Mouse (Mus musculus): ENCODE results near the gene Gm49322. TPM values are rescaled to one million over a fixed set of nuclear protein-coding genes. Genes with fewer than 3 reads are reported as not detected.
"Not testable (repeated sequence)": the region's sequence is repeated elsewhere in the genome, so short reads cannot be mapped to it uniquely, and the experiment has no call there.

Gene Gm49322
- 0.88 and 1.4 TPM in 2 replicates for polyA plus RNA-seq (2014; fragmentation: Nextera tagmentation; extraction: Ambion mirVana)

DNA sequence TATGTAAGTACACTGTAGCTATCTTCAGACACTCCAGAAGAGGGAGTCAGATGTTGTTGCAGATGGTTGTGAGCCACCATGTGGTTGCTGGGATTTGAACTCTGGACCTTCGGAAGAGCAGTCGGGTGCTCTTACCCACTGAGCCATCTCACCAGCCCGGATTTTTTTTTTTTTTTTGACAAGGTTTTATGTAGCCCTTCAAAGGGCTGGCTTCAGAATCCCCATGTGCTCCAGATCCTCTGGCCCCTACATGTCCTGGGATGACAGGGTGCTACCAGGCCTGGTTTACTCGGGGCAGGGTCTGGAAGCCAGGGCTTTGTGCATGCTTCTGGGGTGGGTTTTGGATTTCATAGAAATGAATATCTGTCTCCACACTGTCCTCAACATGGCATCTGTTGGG is at the start of gene Gm49322:
Gm49322 (plus strand) TSS at position 301 of the 400 bp plus-strand sequence.
- Histone ChIP-seq H3K4me1 (ENCODE audit: control insufficient read depth in 2 of 2, insufficient read depth in 2 of 2, low read length in 2 of 2) (peaks cover 10 to 13% of the 10 kb centered on the region in 2 experiments), H3K36me3 (ENCODE audit: control insufficient read depth, insufficient read depth, low read length) (peaks cover 40% of the 10 kb centered on the region)
- H3K27ac ChIP-seq (replicated peaks in 1 of 2; ENCODE audit: control insufficient read depth in 1 of 2, insufficient read depth in 1 of 2, low read depth in 2 of 2, low read length in 2 of 2); H3K27me3 ChIP-seq (ENCODE audit: control insufficient read depth, insufficient read depth, low read length); H3K4me2 ChIP-seq (ENCODE audit: low read length); H3K9me3 ChIP-seq (ENCODE audit: control insufficient read depth, low read length); ATAC-seq (ENCODE audit: insufficient number of reproducible peaks, insufficient read depth, low FRiP score, low read depth); H3K9ac ChIP-seq (ENCODE audit: low read length); H3K4me3 ChIP-seq (ENCODE audit: control insufficient read depth in 1 of 2, insufficient read depth in 1 of 2, low read depth in 1 of 2, low read length in 2 of 2): not testable (repeated sequence)
- WGBS, result 76% methylated on average over 4 of the region's 4 CpGs

DNA sequence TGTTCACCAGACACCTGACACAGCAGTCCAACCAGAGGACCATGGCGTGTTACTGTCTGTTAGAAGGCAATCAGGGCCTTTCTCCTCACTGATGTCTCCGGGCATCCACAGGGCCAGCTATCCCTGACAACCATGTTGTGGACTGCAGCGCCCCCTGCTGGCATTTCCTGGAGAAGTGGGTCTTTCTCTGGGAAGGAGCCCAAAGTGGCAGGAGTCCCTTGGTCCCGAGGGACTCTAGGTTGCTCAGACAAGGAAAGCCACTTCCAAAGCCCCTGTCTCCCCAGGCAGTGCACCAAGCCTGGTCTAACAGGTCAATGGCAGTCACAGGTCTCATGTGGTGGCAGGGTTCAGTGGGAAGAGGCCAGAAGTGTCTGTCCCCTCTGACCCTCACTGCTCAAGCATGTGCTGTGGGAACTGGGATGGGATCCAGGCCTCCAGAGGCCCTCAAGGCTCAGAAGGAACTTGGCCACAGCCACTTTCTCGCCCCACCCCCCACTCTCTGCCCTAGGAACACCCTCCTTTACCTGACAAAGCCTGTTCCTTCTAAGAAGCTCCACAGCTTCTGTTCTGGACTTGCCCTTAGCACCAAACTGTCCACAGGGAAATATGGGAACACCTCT is 48.4 kb upstream of the Gm49322 start:
- ATAC-seq (ENCODE audit: insufficient number of reproducible peaks, insufficient read depth, low FRiP score, low read depth), result no peak
- Histone ChIP-seq H3K27ac (replicated peaks in 1 of 2; ENCODE audit: control insufficient read depth in 1 of 2, insufficient read depth in 1 of 2, low read depth in 2 of 2, low read length in 2 of 2) (0 out of 4 replicates have a peak overlapping the region, but pooled peaks of 1 of the 2 experiments have one; percentile 19), H3K4me3 (ENCODE audit: control insufficient read depth in 1 of 2, insufficient read depth in 1 of 2, low read depth in 1 of 2, low read length in 2 of 2) (no peak overlapping the region), H3K36me3 (ENCODE audit: control insufficient read depth, insufficient read depth, low read length) (no peaks in the 10 kb centered on the region), H3K27me3 (ENCODE audit: control insufficient read depth, insufficient read depth, low read length) (no peaks in the 10 kb centered on the region), H3K9ac (ENCODE audit: low read length) (peak overlapping the region; percentile 51; the same call in 1 of the 2 replicates), H3K9me3 (ENCODE audit: control insufficient read depth, low read length) (no peaks in the 10 kb centered on the region), H3K4me2 (ENCODE audit: low read length) (no peak overlapping the region), H3K4me1 (ENCODE audit: control insufficient read depth in 2 of 2, insufficient read depth in 2 of 2, low read length in 2 of 2) (peaks cover 25 to 52% of the 10 kb centered on the region in 2 experiments)
- 24% methylated on average over 5 of the region's 5 CpGs for WGBS

DNA sequence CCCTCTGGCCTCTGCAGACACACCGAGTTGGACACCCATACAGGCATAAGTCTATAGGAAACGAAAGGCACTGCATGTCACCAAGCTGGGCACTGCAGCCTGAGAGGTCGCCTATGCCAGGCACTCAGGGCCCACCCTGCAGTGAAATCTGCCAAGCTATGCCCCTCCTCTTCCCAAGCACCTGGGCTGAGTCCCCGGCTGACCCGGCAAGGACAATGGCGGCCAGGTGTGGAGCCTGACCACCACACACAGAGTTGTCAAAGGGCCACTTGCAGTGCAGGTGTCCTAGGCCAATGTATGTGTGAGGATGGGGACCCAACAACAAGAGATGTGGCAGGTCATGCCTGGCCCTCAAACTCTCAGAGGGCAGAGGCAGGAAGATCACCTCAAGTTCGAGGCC is 46.4 kb upstream of the Gm49322 start:
- Histone ChIP-seq H3K9ac (ENCODE audit: low read length) (no peak overlapping the region), H3K9me3 (ENCODE audit: control insufficient read depth, low read length) (no peaks in the 10 kb centered on the region), H3K27me3 (ENCODE audit: control insufficient read depth, insufficient read depth, low read length) (no peaks in the 10 kb centered on the region), H3K36me3 (ENCODE audit: control insufficient read depth, insufficient read depth, low read length) (no peaks in the 10 kb centered on the region), H3K27ac (replicated peaks in 1 of 2; ENCODE audit: control insufficient read depth in 1 of 2, insufficient read depth in 1 of 2, low read depth in 2 of 2, low read length in 2 of 2) (no peak overlapping the region), H3K4me2 (ENCODE audit: low read length) (no peak overlapping the region), H3K4me3 (ENCODE audit: control insufficient read depth in 1 of 2, insufficient read depth in 1 of 2, low read depth in 1 of 2, low read length in 2 of 2) (no peak overlapping the region), H3K4me1 (ENCODE audit: control insufficient read depth in 2 of 2, insufficient read depth in 2 of 2, low read length in 2 of 2) (peaks cover 10 to 39% of the 10 kb centered on the region in 2 experiments)
- 92% methylated on average over 7 of the region's 7 CpGs for WGBS
- ATAC-seq (ENCODE audit: insufficient number of reproducible peaks, insufficient read depth, low FRiP score, low read depth), result no peak

DNA sequence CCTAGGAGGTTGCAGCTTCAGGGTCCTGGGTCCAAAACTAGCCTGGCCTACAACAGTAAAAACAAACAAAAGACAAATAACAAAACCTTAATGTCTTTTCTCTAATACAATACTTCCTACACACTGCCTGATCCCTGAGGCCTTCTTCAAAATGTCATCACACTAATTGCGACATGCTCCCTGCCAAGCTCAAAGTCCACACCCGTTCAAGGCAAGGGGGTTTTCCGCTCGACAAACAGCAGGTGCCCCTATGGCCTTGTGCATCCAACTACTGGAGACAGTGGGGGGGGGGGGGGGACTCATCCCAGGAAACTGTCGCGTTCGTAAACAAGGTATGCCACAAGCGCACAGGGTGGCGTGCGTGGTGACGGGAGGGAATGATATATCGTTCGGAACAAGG is 45.2 kb upstream of the Gm49322 start:
- Histone ChIP-seq H3K36me3 (ENCODE audit: control insufficient read depth, insufficient read depth, low read length) (0 out of 2 replicates have a peak, but pooled peaks cover 2% of the 10 kb centered on the region), H3K4me2 (ENCODE audit: low read length) (peak overlapping the region; percentile 75), H3K9me3 (ENCODE audit: control insufficient read depth, low read length) (no peaks in the 10 kb centered on the region), H3K27ac (replicated peaks in 1 of 2; ENCODE audit: control insufficient read depth in 1 of 2, insufficient read depth in 1 of 2, low read depth in 2 of 2, low read length in 2 of 2) (no peak overlapping the region), H3K9ac (ENCODE audit: low read length) (peak overlapping the region; percentile 88), H3K27me3 (ENCODE audit: control insufficient read depth, insufficient read depth, low read length) (no peaks in the 10 kb centered on the region), H3K4me1 (ENCODE audit: control insufficient read depth in 2 of 2, insufficient read depth in 2 of 2, low read length in 2 of 2) (peaks cover 10 to 35% of the 10 kb centered on the region in 2 experiments), H3K4me3 (ENCODE audit: control insufficient read depth in 1 of 2, insufficient read depth in 1 of 2, low read depth in 1 of 2, low read length in 2 of 2) (peak overlapping the region; percentile 71 to 98)
- whole genome bisulfite sequencing, result 2% methylated on average over 13 of the region's 13 CpGs
- no peak for ATAC-seq (ENCODE audit: insufficient number of reproducible peaks, insufficient read depth, low FRiP score, low read depth)

DNA sequence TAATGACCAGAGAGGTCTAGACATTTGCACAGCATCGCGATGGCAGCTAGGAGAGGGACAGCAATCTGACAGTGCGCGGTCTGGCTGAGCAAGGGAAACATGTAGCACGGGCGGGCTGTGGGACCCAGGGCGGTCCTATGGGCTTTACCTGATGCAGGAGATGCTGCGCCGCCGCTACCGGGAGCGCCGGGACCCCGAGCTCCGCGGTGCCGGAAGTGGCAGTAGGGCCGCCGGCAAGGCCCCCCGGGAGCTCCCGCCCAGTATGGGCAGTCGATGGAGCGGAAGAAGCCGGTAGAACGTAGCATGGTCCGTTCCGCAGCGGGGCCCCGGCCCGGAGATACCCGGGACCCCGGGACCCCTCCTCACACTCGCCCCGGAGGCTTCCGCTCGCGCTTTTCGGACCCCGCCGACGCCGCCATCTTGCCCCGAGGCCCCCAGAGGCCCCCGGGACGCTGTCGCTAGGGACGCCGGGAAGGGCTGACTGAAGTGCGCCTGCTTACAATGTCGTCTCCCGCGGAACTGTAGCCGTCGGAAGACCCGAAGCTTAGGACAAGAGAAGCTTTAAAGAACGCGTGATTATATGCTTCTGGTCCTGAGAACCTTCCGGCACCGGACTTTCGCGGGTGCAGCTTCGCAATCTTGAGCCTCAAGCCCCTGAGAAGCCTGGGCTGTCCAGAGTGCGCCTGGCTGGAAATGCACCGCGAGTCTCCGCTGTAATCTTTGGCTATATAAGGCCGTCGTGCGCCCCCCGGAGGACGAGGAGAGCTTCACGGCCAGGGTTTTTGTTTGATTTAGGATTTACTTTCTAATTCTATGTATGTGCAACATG is 44.5 kb upstream of the Gm49322 start, which contains the start of gene Rexo1:
Rexo1 (minus strand) TSS at position 445 of the 829 bp plus-strand sequence.
- Histone ChIP-seq H3K4me1 (ENCODE audit: control insufficient read depth in 2 of 2, insufficient read depth in 2 of 2, low read length in 2 of 2) (peaks cover 10 to 35% of the 10 kb centered on the region in 2 experiments), H3K9ac (ENCODE audit: low read length) (peak within 1 kb of the TSS; percentile 88), H3K4me2 (ENCODE audit: low read length) (peak within 1 kb of the TSS; percentile 75), H3K36me3 (ENCODE audit: control insufficient read depth, insufficient read depth, low read length) (0 out of 2 replicates have a peak, but pooled peaks cover 4% of the 10 kb centered on the region), H3K27me3 (ENCODE audit: control insufficient read depth, insufficient read depth, low read length) (no peaks in the 10 kb centered on the region), H3K27ac (replicated peaks in 1 of 2; ENCODE audit: control insufficient read depth in 1 of 2, insufficient read depth in 1 of 2, low read depth in 2 of 2, low read length in 2 of 2) (peak within 1 kb of the TSS; percentile 86 to 98), H3K4me3 (ENCODE audit: control insufficient read depth in 1 of 2, insufficient read depth in 1 of 2, low read depth in 1 of 2, low read length in 2 of 2) (peak within 1 kb of the TSS; percentile 71 to 98), H3K9me3 (ENCODE audit: control insufficient read depth, low read length) (no peaks in the 10 kb centered on the region)
- WGBS, result under 1% methylated on average over 69 of the region's 72 CpGs
- peak; percentile 67 for ATAC-seq (ENCODE audit: insufficient number of reproducible peaks, insufficient read depth, low FRiP score, low read depth)

DNA sequence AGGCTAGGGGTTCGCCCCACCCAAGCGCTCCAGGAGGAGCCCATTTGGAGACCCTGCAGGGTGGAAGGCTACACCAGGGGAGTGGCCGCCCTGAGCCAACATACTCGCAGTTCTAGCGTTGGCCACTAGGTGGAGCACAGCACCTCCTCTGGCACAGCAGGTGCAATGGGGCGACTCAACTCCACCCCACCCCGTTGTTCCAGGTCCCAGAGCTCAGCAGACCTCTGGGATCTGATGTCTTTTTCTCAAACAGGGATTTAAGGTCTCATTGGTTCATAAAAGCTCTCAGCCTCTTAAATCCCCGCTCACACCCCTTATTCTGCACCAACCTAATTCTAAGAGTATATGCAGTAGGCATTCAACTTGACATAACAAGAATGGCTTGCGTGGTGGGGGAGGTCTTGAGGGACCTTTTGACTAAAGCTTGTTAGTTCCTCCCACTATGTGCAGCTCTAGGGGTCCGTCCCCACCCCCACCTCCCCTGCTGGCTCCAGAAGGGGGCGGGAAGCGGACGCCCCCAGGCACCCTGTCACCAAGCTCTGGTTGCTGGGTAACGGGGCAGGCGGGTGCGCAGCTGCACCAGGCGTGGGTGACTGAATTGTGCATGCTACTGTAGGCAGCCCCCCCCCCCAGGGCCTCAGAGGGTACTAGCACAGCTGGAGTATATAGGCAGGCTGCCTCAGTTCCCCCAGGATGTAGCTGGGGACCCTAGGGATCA is 39.3 kb upstream of the Gm49322 start:
- Histone ChIP-seq H3K9ac (ENCODE audit: low read length) (no peak overlapping the region), H3K27me3 (ENCODE audit: control insufficient read depth, insufficient read depth, low read length) (no peaks in the 10 kb centered on the region), H3K4me2 (ENCODE audit: low read length) (no peak overlapping the region), H3K9me3 (ENCODE audit: control insufficient read depth, low read length) (no peaks in the 10 kb centered on the region), H3K4me3 (ENCODE audit: control insufficient read depth in 1 of 2, insufficient read depth in 1 of 2, low read depth in 1 of 2, low read length in 2 of 2) (no peak overlapping the region), H3K4me1 (ENCODE audit: control insufficient read depth in 2 of 2, insufficient read depth in 2 of 2, low read length in 2 of 2) (peaks cover 18 to 36% of the 10 kb centered on the region in 2 experiments), H3K27ac (replicated peaks in 1 of 2; ENCODE audit: control insufficient read depth in 1 of 2, insufficient read depth in 1 of 2, low read depth in 2 of 2, low read length in 2 of 2) (no peak overlapping the region), H3K36me3 (ENCODE audit: control insufficient read depth, insufficient read depth, low read length) (peaks cover 19% of the 10 kb centered on the region; the same call in 1 of the 2 replicates)
- 32% methylated on average over 17 of the region's 17 CpGs for WGBS
- 0 out of 2 replicates have a peak, but pooled peaks have one; percentile 12 for ATAC-seq (ENCODE audit: insufficient number of reproducible peaks, insufficient read depth, low FRiP score, low read depth)

DNA sequence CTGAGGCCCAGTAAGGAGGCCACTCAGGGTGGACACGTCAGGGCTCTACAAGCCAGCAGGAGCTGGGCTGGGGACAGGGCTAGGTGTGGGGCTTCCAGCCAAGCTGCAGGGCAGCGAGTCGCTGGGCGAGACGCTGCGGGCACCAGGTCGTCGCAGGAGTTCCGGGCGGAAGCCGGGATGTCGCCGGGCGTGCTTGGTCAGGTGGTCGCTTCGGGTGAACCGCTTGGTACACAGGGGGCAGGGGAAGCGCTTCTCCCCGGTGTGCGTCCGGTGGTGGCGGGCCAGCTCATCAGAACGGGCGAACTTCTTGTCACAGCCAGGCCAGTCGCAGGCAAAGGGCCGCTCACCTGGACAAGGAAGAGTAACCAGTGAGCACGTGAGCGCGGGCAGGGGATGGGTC is 36.9 kb upstream of the Gm49322 start:
- Histone ChIP-seq H3K9me3 (ENCODE audit: control insufficient read depth, low read length) (no peaks in the 10 kb centered on the region), H3K9ac (ENCODE audit: low read length) (no peak overlapping the region), H3K27ac (replicated peaks in 1 of 2; ENCODE audit: control insufficient read depth in 1 of 2, insufficient read depth in 1 of 2, low read depth in 2 of 2, low read length in 2 of 2) (no peak overlapping the region), H3K4me1 (ENCODE audit: control insufficient read depth in 2 of 2, insufficient read depth in 2 of 2, low read length in 2 of 2) (peaks cover 24 to 47% of the 10 kb centered on the region in 2 experiments), H3K27me3 (ENCODE audit: control insufficient read depth, insufficient read depth, low read length) (no peaks in the 10 kb centered on the region), H3K4me2 (ENCODE audit: low read length) (no peak overlapping the region), H3K36me3 (ENCODE audit: control insufficient read depth, insufficient read depth, low read length) (peaks cover 19% of the 10 kb centered on the region; the same call in 1 of the 2 replicates), H3K4me3 (ENCODE audit: control insufficient read depth in 1 of 2, insufficient read depth in 1 of 2, low read depth in 1 of 2, low read length in 2 of 2) (no peak overlapping the region)
- ATAC-seq (ENCODE audit: insufficient number of reproducible peaks, insufficient read depth, low FRiP score, low read depth), result no peak
- WGBS, result 97% methylated on average over 29 of the region's 29 CpGs
